Mouse (Mus musculus): ENCODE data around the gene Nod2.
A peak's percentile ranks its signal among the peaks of the same experiment; 100 is the strongest.

Gene Nod2

DNA sequence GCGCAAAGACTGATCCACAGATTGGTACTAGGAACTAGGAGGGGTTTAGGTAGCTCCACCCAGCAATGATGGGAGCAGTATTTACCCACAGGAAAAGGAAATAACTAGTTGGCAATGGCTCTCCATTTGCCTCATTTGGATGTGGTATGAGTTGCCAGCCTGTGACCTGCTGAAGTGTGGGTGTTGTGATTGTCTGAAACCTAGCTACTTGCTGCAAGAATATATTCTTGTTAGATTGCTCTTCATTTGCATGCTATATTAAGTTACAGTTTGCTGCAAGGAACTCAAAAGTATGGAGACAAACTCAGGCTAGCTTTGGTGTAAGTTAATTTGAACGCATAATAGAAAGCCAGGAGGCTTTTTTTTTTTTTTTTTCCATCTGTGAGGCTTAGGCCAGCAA, 33.5 kb downstream of the Nod2 start:
- DNase-seq, result no peak

DNA sequence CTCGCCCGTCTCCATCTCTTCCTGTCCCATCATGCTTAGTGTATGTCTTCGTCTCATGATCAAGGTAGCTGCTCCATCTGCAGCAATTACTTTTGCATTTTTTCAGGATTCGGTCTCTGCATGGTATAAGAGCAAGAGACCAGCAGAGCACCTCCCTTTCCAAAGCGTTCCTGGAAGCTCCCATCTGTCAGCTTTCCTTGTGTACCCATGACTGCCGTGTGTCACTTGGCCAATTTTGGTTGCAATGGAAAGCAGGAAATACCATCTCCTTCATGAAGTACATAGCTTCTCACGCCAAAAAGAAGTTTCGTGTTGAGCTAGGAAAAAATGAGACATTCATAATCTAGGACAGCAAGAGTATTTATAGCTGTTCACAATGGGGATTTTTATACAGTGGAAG, 33.9 kb downstream of the Nod2 start:
- DNase-seq, result no peak

DNA sequence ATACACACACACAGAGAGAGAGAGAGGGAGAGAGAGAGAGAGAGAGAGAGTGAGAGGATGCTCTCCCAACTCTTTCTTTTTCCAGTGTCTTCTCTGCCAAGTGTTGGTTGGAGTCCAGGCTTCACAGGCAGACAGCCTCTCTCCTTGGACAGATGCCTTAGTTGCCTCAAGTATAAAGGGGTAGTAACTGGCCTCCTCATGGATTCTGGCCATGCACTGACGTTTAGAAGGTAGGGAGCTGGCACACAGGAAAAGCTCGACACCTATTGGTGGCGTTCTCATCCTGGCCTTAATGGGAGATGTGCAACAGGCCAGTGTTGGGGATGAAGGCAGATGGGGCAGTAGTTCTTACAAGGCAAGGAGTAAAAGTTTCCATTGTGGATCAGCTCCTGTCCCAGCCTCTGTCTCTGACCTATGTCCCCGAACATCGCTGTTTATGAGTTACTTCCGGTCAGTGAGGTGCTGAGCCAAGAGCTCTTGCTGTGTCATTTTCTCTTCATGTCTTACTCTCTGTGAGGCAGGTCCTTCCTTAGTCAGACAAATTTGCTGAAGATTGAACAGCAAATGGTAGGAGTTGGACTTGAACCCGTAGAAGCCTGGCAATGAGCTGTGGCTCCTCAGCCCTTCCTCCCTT, 36.7 kb downstream of the Nod2 start:
- no peak for DNase-seq

DNA sequence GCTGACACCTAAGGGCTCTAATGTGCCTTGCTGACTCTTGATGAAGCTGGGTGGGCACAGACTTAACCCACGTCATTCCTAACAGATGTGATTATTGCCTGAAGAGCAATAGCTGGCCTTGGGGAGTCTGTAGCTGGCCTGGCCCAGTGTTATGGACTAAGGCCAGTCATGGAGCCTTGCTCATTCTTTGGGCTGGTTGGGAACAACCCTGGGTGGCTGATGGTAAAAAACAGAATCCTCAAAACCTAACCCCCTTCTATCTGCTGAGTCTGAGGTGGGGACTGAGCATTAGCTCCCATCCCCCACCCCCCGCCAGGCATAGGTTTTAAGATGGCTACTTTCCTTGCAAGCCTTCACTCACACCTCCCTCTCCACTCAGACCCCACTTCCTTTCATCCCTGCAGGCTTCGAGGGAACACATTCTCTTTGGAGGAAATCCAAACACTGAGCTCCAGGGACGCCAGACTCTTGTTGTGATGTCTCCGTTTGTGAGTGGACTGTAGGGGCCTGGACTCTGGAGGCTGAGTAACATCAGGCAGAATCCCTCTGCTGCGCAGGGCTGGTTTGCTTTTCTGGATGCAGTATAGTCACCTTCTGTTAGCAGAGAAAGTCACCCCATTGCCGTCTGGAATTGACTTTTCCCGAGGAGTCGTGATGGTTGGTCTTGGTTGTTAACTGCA, 39.3 kb downstream of the Nod2 start:
- DNase-seq, result no peak

DNA sequence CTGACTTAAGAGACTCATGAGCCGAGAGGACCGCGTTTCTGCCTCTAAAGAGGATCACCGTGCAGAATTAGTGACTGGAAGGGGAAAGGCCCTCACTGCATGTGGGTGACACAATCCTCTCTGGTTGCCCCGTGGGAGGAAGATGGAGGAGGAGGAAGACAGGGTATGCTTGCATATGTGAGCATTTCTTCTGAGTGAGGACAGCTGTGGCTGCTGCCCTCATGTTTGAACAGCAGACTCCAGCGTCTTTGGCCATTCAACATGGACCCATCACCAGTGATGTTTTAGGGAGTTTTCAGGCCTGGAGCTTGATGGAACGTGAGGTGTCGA, 39.8 kb downstream of the Nod2 start:
- no peak for DNase-seq

DNA sequence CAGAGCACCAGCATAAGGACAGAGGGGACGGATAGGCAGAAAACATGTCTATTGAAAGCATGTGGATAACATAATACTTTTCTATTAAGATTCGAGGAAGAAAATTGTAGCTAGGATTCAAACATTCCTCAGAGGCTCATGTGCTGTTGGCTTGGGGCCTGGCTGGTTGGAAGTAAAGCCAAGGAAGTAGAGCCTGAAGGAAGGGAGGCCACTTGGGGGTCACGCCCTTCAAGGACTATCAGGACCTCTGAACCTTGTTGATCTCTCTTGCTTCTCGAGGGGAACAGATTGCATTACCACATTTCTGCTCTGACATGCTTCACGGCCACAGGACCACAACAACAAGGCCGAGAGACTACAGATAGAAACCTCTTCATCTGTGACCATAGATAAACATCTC, 42.0 kb downstream of the Nod2 start:
- DNase-seq, result peak; percentile 52

DNA sequence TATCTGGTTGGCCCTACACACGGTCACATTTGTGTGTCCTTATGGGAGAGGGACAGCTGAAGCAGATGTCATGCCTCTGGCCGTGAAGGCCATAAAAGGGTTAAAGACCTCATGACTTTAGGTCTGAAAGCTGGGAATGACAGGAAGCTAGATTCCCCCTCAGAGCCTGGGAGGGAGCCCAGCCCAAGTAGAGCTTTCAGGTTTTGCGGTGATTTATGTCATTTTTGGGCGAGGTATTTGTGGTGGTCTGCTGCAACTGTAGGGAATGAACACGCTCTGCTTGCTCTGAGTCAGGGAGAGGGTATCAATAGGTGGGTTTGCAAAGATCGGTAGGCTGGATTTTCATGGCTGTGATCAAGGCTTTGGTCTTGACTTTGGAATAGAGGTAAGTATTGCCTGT, 42.8 kb downstream of the Nod2 start:
- no peak for DNase-seq

DNA sequence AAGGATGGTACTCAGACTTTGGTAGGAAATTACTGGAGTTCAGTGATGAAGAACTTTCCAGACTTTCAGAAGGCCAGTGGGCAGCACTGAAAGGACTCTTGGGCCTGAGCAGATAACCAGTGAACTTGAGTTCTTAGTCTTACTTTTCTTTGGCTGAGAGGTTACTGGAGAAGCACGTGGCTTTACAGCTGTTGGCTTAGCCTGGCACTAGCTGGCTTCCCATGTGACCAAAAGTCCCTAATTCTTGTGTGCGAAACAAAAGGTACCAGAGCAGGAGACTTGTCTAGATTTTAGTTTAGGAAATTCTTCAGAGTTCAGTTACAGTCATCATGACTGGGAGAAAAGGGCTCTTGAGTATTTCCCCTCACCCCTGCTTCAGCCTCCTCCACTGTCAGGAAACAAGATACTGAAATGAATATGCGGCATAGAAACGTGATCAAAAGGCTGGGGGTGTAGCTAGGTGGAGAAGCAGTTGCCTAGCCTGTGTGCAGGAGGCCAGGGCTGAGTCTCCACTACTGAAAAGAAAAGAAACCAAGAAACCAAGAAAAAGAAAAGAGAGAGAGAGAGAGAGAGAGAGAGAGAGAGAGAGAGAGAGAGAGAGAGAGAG, 44.3 kb downstream of the Nod2 start:
- no peak for DNase-seq

DNA sequence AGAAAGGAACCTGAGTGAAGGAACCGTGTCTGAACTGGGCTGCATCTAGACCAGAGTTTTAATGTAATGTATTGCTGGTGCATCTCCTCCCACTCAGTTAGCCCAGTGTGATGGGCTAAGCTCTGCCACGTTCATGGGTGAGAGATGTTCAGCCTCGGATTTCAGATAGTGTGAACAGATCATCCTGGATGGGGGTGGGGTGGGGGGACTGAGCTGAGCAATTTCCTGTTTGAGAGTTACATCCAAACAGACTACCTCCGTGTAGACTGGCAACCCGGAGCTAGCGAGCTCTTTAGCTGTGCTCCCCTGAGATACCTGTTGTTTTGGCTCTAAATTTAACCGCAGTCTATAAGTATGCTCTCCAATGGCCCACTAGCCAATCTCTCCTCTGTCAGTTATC, 44.8 kb downstream of the Nod2 start:
- DNase-seq, result no peak

DNA sequence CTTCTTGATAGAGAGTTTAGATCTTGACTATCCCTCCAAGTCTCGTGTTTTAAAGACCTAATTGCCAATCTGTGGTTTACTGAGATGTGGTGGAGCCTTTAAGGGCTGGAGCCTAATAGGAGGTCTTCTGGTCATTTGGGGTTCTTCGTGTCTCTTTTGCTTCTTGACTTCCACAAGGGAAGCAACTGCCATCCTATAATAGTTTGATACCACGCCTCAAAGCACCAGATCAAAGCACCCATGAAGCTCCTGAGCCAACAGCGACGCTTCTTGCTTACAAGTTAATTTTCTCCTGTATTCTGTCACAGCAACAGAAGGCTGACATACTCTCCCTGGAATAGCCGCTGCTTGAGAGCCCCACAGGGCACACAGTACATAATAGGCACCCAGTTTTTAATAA, 45.8 kb downstream of the Nod2 start:
- DNase-seq, result no peak

DNA sequence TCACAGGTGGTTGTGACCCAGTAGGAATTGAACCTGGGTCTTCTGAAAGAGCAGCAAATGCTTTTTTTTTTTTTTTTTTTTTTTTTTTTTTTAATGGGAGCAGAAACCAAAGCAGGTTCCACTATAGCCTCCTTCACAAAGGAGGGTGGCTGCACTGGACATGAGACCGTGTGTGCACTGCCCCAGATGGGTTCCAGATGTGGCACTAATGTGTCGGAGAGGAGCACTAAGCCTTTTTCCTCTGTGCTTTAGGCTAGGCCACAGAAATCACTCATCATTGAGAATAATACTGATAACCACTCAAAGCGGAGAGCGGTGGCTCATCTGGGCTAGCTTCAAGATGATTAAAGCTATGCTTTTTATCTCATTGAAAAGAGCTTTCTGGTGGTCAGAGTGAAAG, 46.3 kb downstream of the Nod2 start:
- DNase-seq, result no peak

DNA sequence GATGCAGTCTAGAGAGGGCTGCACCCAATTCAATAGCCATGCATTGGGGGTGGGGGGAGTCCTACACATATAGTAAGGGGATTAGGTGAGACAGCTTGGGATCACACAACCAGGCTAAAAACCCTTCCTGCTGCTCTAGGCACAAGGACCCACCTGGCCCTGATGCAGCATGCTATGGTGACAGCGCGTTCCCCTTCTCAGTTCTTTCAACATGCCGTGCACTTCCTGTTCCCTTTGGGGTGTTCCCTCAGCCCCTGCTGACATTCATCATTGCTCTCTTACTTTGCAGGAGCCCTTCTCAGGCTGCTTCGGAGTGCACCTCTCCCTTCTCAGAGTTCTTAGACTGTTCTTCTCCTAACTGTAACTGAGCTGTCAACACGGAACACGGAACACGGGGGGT, 47.2 kb downstream of the Nod2 start:
- DNase-seq, result no peak

DNA sequence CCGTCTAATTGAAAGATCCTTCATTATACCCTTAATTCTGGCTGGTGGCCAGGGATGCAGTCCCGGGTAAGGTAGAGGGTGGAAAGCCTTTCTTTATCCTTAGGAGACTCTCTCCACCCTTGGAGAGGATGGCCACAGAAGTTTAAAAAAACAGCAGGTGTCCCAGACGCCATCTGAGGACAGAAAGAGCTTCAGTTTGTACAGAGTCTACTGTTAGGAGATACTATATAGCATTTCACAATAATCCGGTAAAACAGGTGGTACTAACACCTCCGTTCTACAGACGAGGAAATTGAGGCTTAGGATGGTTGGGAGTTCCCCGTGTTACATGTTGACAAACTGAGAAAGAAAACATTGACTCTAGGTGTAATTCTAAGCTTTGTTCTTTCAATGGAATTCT, 49.1 kb downstream of the Nod2 start:
- DNase-seq, result no peak

DNA sequence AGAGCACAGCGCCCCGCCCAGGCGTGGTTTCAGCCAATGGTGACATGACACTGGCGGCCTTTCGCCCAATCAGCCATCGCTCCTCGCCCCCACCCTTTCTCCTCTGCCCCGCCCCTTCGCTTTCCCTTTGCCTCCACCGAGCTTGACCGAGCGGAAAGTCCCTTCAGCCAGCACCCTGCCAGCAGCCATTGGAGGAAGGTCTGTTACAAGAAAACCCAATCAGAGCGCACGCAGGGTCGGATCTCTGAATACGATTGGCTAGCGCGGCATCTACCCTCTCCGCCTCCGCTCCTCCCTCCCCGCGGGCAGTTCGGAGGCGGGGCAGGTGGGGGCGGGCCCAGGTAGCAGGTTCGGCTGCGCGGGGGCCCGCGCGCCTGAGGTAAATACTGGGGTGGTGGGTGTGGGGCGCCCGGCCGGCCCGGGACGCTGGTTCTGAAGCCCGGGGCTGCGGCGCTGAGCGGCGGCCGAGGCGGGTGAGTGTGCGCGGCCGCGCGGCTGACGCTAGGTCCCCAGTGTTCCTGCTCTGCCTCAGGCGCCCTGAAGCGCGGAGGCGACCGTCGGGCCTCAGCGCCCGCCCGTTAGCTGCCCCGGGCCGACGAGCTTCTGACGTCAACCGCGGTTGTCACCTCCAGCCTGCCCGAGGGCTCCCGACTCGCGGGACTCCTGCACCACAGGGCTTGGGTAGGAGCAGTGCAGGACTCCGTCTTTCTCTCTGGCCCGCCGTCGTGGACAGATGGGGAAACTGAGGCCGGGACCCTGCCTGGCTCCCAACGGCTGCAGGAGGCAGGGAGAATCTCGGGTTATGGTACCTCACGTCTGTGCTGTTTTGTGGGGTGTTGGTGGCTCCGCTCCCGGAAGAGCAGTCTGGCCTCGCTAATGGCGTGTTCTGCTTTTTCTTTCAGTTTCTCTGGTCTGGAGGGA, 49.9 kb downstream of the Nod2 start, which contains the start of gene Cyld:
Cyld (plus strand) TSS at position 308 of the 921 bp plus-strand sequence.
- DNase-seq, result peak; percentile 99

DNA sequence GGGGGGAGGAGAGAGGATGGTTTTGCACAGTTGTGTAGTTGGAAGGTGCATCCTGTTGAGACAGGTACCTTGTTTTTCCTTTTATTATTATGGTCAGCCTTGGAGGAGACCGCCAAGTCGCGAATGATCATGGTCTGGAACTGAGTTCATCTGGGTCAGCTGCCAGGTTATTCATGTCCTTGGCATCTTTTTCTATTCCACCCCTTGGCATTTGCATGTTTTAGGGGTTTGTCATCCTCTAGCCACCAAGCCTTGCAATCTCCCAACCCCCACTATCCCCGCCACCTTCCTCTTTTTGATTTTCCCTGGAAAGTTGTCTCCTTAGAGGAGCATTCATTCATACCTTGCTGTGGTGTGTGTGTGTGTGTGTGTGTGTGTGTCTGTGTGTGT, 50.5 kb downstream of the Nod2 start:
- no peak for DNase-seq

DNA sequence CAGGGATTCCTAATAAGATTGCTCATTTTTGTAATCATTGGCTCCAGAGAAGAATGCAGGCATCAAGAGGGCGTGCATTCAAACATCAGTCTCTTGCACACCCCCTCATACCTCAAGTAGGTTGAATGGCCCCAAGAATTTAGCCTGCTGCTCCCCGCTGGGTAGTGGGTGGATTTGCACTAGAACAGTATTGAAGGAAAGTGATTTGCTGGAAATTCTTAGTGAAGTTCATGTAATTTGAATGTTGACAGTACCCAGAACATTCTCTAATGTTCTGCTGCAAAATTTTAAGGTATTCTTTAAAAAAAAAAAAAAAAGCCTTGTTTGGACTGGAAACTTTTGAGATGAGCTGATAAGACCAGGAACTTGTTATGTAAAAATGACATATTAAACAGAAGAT, 50.9 kb downstream of the Nod2 start:
- no peak for DNase-seq

DNA sequence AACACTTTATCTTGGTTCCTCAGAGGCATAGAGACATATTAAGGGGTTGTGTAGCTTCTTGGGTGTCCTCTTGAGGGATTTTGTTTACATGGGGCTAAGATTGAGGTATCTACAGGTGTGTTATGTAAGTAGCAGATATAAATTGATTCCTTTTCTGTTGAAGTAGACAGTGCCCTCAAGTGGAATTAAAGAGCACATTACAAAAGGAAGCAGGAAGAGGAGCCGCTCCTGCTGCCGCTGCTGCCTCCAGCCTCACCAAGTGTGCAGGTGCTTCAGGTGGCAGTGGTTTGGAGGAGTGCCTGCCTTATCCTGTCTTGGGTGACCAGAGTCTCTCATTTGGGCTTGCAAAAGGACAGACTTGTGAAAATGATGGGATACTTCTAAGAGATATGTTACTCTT, 54.5 kb downstream of the Nod2 start:
- DNase-seq, result peak; percentile 18

DNA sequence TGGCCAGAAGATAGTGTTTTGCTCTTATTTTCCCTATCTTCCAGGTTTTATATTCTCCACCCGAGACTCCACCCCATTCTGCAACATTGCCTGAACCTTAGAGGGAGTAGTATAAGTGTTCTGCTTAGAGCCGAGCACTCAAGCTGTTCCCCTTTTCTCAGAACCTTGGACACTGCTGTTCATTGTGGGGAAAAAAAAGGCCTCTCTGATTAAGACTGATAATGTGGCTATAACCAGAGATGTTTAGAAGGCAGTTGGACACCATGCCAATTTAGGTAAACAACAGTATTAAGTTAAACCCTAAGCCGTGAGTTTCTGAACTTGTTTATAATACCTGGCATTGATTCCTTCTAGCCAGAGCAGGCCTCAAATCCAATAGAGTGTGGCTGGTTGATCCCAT, 55.7 kb downstream of the Nod2 start:
- no peak for DNase-seq

DNA sequence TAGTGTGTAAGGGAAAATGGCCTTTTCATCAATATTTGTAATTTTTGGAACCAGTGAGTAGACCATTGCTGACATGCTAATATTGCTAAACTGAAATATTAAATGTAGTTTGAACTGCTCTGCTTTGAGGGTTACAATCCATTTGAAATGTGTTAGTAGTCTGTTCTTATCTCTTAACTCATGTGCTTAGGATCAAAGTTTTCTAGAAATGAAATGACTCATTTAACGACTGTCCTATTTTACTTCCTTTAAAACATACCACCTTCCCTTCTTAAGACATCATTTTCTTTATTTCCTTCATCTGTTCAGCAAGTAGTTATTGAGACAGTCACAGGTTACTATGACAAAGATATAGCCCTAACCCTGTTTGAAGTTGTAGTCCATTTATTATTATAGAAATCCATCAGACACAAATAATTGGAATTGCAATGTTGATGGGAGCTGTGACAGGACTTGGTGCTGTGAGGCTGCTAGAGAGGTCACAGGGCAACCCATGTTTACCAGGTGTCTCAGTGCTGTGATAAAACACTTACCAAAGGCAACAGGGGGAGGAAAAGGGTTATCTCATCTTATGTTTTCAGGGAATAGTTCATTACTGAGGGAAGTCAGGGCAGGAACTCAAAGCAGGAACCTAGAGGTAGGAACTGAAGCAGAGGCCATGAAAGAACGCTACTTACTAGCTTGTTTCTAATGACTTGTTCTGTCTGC, 76.3 kb downstream of the Nod2 start:
- DNase-seq, result no peak
